Mouse (Mus musculus): ENCODE data around the gene Catsper3. TPM values are rescaled to one million over a fixed set of nuclear protein-coding genes. Genes with fewer than 3 reads are reported as not detected.

Catsper3 gene
- total RNA-seq (2015; ENCODE audit: low replicate concordance) (not detected in 2 replicates), total RNA-seq (2017; ENCODE audit: low replicate concordance) (not detected in 2 replicates)

- ATAC-seq (replicated peaks; ENCODE audit: low FRiP score, poor library complexity, severe bottlenecking) = no peak
These were observed at the start of gene Catsper3 for GRCm38 (mm10) chr13:55784268-55784667. TSS of gene Catsper3 (plus strand) at chr13:55784568.

GRCm38 (mm10) chr13:55737885-55738284 is 46.5 kb upstream of the Catsper3 start:
- no peak for ATAC-seq (replicated peaks; ENCODE audit: low FRiP score, poor library complexity, severe bottlenecking)

- ATAC-seq (replicated peaks; ENCODE audit: low FRiP score, poor library complexity, severe bottlenecking) = no peak
These were observed 42.1 kb upstream of the Catsper3 start for GRCm38 (mm10) chr13:55742306-55742705.

GRCm38 (mm10) chr13:55754380-55754779 is 30.0 kb upstream of the Catsper3 start:
- ATAC-seq (replicated peaks; ENCODE audit: low FRiP score, poor library complexity, severe bottlenecking) = no peak

GRCm38 (mm10) chr13:55756789-55757188 is 27.6 kb upstream of the Catsper3 start:
- no peak for ATAC-seq (replicated peaks; ENCODE audit: low FRiP score, poor library complexity, severe bottlenecking)

- no peak for ATAC-seq (replicated peaks; ENCODE audit: low FRiP score, poor library complexity, severe bottlenecking)
These were observed 26.7 kb upstream of the Catsper3 start for GRCm38 (mm10) chr13:55757645-55758044.

- no peak for ATAC-seq (replicated peaks; ENCODE audit: low FRiP score, poor library complexity, severe bottlenecking)
These were observed 23.8 kb upstream of the Catsper3 start for GRCm38 (mm10) chr13:55760576-55760975.

- ATAC-seq (replicated peaks; ENCODE audit: low FRiP score, poor library complexity, severe bottlenecking) = no peak
These were observed 22.9 kb upstream of the Catsper3 start for GRCm38 (mm10) chr13:55761486-55761885.

GRCm38 (mm10) chr13:55774352-55774751 is 10.0 kb upstream of the Catsper3 start:
- ATAC-seq (replicated peaks; ENCODE audit: low FRiP score, poor library complexity, severe bottlenecking) = no peak

GRCm38 (mm10) chr13:55775056-55775455 is 9.3 kb upstream of the Catsper3 start:
- ATAC-seq (replicated peaks; ENCODE audit: low FRiP score, poor library complexity, severe bottlenecking) = no peak

GRCm38 (mm10) chr13:55786120-55786519 is 1.8 kb downstream of the Catsper3 start:
- no peak for ATAC-seq (replicated peaks; ENCODE audit: low FRiP score, poor library complexity, severe bottlenecking)

GRCm38 (mm10) chr13:55801246-55801645 is 16.9 kb downstream of the Catsper3 start:
- ATAC-seq (replicated peaks; ENCODE audit: low FRiP score, poor library complexity, severe bottlenecking) = no peak

GRCm38 (mm10) chr13:55803973-55804372 is 19.6 kb downstream of the Catsper3 start:
- no peak for ATAC-seq (replicated peaks; ENCODE audit: low FRiP score, poor library complexity, severe bottlenecking)

- no peak for ATAC-seq (replicated peaks; ENCODE audit: low FRiP score, poor library complexity, severe bottlenecking)
These were observed 24.8 kb downstream of the Catsper3 start for GRCm38 (mm10) chr13:55809041-55809623.

- no peak for ATAC-seq (replicated peaks; ENCODE audit: low FRiP score, poor library complexity, severe bottlenecking)
These were observed 25.3 kb downstream of the Catsper3 start for GRCm38 (mm10) chr13:55809707-55810106.

GRCm38 (mm10) chr13:55810947-55811346 is 26.6 kb downstream of the Catsper3 start:
- ATAC-seq (replicated peaks; ENCODE audit: low FRiP score, poor library complexity, severe bottlenecking) = no peak

- ATAC-seq (replicated peaks; ENCODE audit: low FRiP score, poor library complexity, severe bottlenecking) = no peak
These were observed 29.2 kb downstream of the Catsper3 start for GRCm38 (mm10) chr13:55813490-55814016.

- no peak for ATAC-seq (replicated peaks; ENCODE audit: low FRiP score, poor library complexity, severe bottlenecking)
These were observed 30.5 kb downstream of the Catsper3 start for GRCm38 (mm10) chr13:55814834-55815233.

- ATAC-seq (replicated peaks; ENCODE audit: low FRiP score, poor library complexity, severe bottlenecking) = no peak
These were observed 38.1 kb downstream of the Catsper3 start for GRCm38 (mm10) chr13:55822499-55822898.

- no peak for ATAC-seq (replicated peaks; ENCODE audit: low FRiP score, poor library complexity, severe bottlenecking)
These were observed 40.0 kb downstream of the Catsper3 start for GRCm38 (mm10) chr13:55824151-55824945.

GRCm38 (mm10) chr13:55825245-55825681 is 40.9 kb downstream of the Catsper3 start:
- ATAC-seq (replicated peaks; ENCODE audit: low FRiP score, poor library complexity, severe bottlenecking) = no peak
